Mouse (Mus musculus) kidney, postnatal 0 days (tissue): Measurements from ENCODE around the gene Plekhg3. TPM values are rescaled to one million over a fixed set of nuclear protein-coding genes. Genes with fewer than 3 reads are reported as not detected.

Source experiments
- ATAC-seq: fragments of 200-750 bp; cut with Nextera tagmentation; replicated peaks from 2 replicates; pipeline ENCODE4 v1.8.0; 2017; ENCODE audit warnings: low read depth, moderate number of reproducible peaks, moderate TSS enrichment, moderate library complexity; ENCODE audit not compliant: low FRiP score
- DNase-seq: peaks from one replicate; pipeline ENCODE4 v3.0.0-alpha.2; 2016; ENCODE audit warnings: low spot score
- H3K27ac ChIP-seq: fragments of 300-500 bp; sonication (generic); 2 replicates; pipeline ENCODE4 v1.5.1; 2014; ENCODE audit warnings: mild to moderate bottlenecking
- H3K27me3 ChIP-seq: fragments of 300-500 bp; sonication (generic); 2 replicates; pipeline ENCODE4 v1.6.1; 2014; ENCODE audit warnings: low read length, mixed read lengths; ENCODE audit not compliant: insufficient read depth
- H3K36me3 ChIP-seq: fragments of 300-500 bp; sonication (generic); 2 replicates; pipeline ENCODE4 v1.6.1; 2014; ENCODE audit warnings: low read length, mixed read lengths; ENCODE audit not compliant: insufficient read depth
- H3K4me1 ChIP-seq: fragments of 300-500 bp; sonication (generic); replicated peaks from 2 replicates; pipeline ENCODE4 v1.6.1; 2014; ENCODE audit warnings: antibody characterized with exemption, low read length, mixed read lengths; ENCODE audit not compliant: insufficient read depth
- H3K4me2 ChIP-seq: fragments of 300-500 bp; sonication (generic); 2 replicates; pipeline ENCODE4 v1.6.1; 2014; ENCODE audit warnings: mild to moderate bottlenecking, low read length, moderate library complexity, mixed read lengths
- H3K4me3 ChIP-seq: fragments of 300-500 bp; sonication (generic); replicated peaks from 2 replicates; pipeline ENCODE4 v1.5.1; 2014; ENCODE audit warnings: low read depth, low read length
- H3K9ac ChIP-seq: fragments of 300-500 bp; sonication (generic); 2 replicates; pipeline ENCODE4 v1.6.1; 2014; ENCODE audit warnings: low read depth, low read length
- H3K9me3 ChIP-seq: fragments of 300-500 bp; sonication (generic); replicated peaks from 2 replicates; pipeline ENCODE4 v1.6.1; 2016; ENCODE audit warnings: low read length, inconsistent platforms, mixed read lengths
- CTCF ChIP-seq: IDR thresholded peaks from 2 replicates; pipeline ENCODE4 v1.5.1; 2016; ENCODE audit warnings: antibody characterized with exemption, low read depth, mild to moderate bottlenecking, moderate library complexity
- WGBS: fragments of 180-500 bp; shearing (Covaris S2); extraction: QIAGEN DNeasy Blood & Tissue Kit; methylation state at CpG from one replicate; pipeline ENCODE4 v1.1.7; 2014; 5-methylcytosine and 5-hydroxymethylcytosine counted together
- polyA plus RNA-seq: library from polyadenylated mRNA; unstranded; fragments of >200 nt; fragmentation: Nextera tagmentation; extraction: Ambion mirVana; gene quantifications from 2 replicates; pipeline ENCODE4 v1.2.1, GENCODE M21; 2015

The Plekhg3 gene
- polyA plus RNA-seq, 1 experiment from 2014 or later = 14.9 TPM

GRCm38 (mm10) chr12:76582841-76583240 is 52.1 kb downstream of the Plekhg3 start:
- no peak for TF ChIP-seq CTCF
- 14% methylated on average over 6 of the region's 6 CpGs for WGBS
- Histone ChIP-seq H3K4me1 (peaks cover 8% of the 10 kb centered on the region), H3K36me3 (peaks cover 6% of the 10 kb centered on the region; the same call in 1 of the 2 replicates), H3K4me2 (no peak overlapping the region), H3K9ac (no peak overlapping the region), H3K4me3 (no peak overlapping the region), H3K27me3 (no peaks in the 10 kb centered on the region), H3K9me3 (no peaks in the 10 kb centered on the region), H3K27ac (no peak overlapping the region; the same call in 1 of the 2 replicates)
- ATAC-seq (0 out of 2 replicates have a peak, but pooled peaks have one; percentile 27), DNase-seq (peak; percentile 42)

- no peak for ATAC-seq
- no peak overlapping the region for H3K9ac ChIP-seq
- 91% methylated on average over 7 of the region's 7 CpGs for WGBS
- H3K4me2 ChIP-seq = no peak overlapping the region
- peaks cover 8% of the 10 kb centered on the region for H3K4me1 ChIP-seq
- no peak for TF ChIP-seq CTCF
- H3K27me3 ChIP-seq = no peaks in the 10 kb centered on the region
- H3K36me3 ChIP-seq = no peaks in the 10 kb centered on the region
- no peaks in the 10 kb centered on the region for H3K9me3 ChIP-seq
- no peak for DNase-seq
- no peak overlapping the region for H3K4me3 ChIP-seq
- H3K27ac ChIP-seq = no peak overlapping the region
Observed at GRCm38 (mm10) chr12:76583454-76583853, 52.8 kb downstream of the Plekhg3 start.

GRCm38 (mm10) chr12:76585028-76585427 is 54.3 kb downstream of the Plekhg3 start:
- Histone ChIP-seq H3K4me2 (no peak overlapping the region), H3K36me3 (no peaks in the 10 kb centered on the region), H3K27ac (no peak overlapping the region), H3K4me3 (no peak overlapping the region), H3K9me3 (no peaks in the 10 kb centered on the region), H3K9ac (no peak overlapping the region), H3K4me1 (peaks cover 15% of the 10 kb centered on the region), H3K27me3 (no peaks in the 10 kb centered on the region)
- DNase-seq (no peak), ATAC-seq (no peak)
- TF ChIP-seq CTCF = peak; percentile 39; the same call in 1 of the 2 replicates

- Histone ChIP-seq H3K27ac (no peak overlapping the region), H3K4me2 (no peak overlapping the region), H3K36me3 (no peaks in the 10 kb centered on the region), H3K9me3 (no peaks in the 10 kb centered on the region), H3K27me3 (no peaks in the 10 kb centered on the region), H3K9ac (no peak overlapping the region), H3K4me1 (peaks cover 15% of the 10 kb centered on the region), H3K4me3 (no peak overlapping the region)
- WGBS = 69% methylated on average over 11 of the region's 11 CpGs
- TF ChIP-seq CTCF = no peak
- ATAC-seq (no peak), DNase-seq (no peak)
Observed at GRCm38 (mm10) chr12:76587357-76587756, 56.7 kb downstream of the Plekhg3 start.

GRCm38 (mm10) chr12:76589531-76589930 is 58.8 kb downstream of the Plekhg3 start:
- no peak overlapping the region for H3K4me2 ChIP-seq
- ATAC-seq = no peak
- no peaks in the 10 kb centered on the region for H3K27me3 ChIP-seq
- H3K27ac ChIP-seq = 0 out of 2 replicates have a peak overlapping the region, but pooled peaks have one; percentile 6
- H3K4me1 ChIP-seq = peaks cover 14% of the 10 kb centered on the region
- no peaks in the 10 kb centered on the region for H3K36me3 ChIP-seq
- H3K9ac ChIP-seq = no peak overlapping the region
- no peak for TF ChIP-seq CTCF
- peak; percentile 61 for DNase-seq
- WGBS = 30% methylated on average over 6 of the region's 6 CpGs
- no peaks in the 10 kb centered on the region for H3K9me3 ChIP-seq
- H3K4me3 ChIP-seq = no peak overlapping the region

- H3K36me3 ChIP-seq = no peaks in the 10 kb centered on the region
- ATAC-seq = no peak
- no peak for DNase-seq
- H3K27me3 ChIP-seq = no peaks in the 10 kb centered on the region
- H3K9me3 ChIP-seq = no peaks in the 10 kb centered on the region
- WGBS = 89% methylated on average over 3 of the region's 3 CpGs
- no peak overlapping the region for H3K4me2 ChIP-seq
- TF ChIP-seq CTCF = no peak
- H3K27ac ChIP-seq = no peak overlapping the region
- no peak overlapping the region for H3K4me3 ChIP-seq
- H3K4me1 ChIP-seq = peaks cover 14% of the 10 kb centered on the region
- H3K9ac ChIP-seq = no peak overlapping the region
Observed at GRCm38 (mm10) chr12:76591037-76591436, 60.3 kb downstream of the Plekhg3 start.

GRCm38 (mm10) chr12:76592213-76592612 is 61.5 kb downstream of the Plekhg3 start:
- Histone ChIP-seq H3K4me3 (no peak overlapping the region), H3K4me1 (peaks cover 14% of the 10 kb centered on the region), H3K27me3 (no peaks in the 10 kb centered on the region), H3K9me3 (no peaks in the 10 kb centered on the region), H3K4me2 (no peak overlapping the region), H3K36me3 (no peaks in the 10 kb centered on the region), H3K27ac (no peak overlapping the region), H3K9ac (no peak overlapping the region)
- no peak for ATAC-seq
- TF ChIP-seq CTCF = peak; percentile 87
- DNase-seq = peak; percentile 69
- 64% methylated on average over 1 of the region's 1 CpGs for WGBS
